ENCODE assay signal across 15 mouse cellular contexts in genomic region chr9:42432155-42432554, GRCm38 (mm10). TPM values are rescaled to one million over a fixed set of nuclear protein-coding genes. Genes with fewer than 3 reads are reported as not detected.
DNase-seq lines count a peak whose midpoint lies in the region; ATAC-seq and TF ChIP-seq lines count a peak whose summit lies in the region.
"Had no signal": no experiment of that assay in that cellular context is flagged by ENCODE, and none has a peak within 500 bp of the region (broad histone marks: within the 10 kb centered on the region; RNA-seq: fewer than 3 reads in every experiment).

No protein-coding gene starts in this region.

- H3K27ac ChIP-seq in left cerebral cortex, adult 2 months, result no peak overlapping the region
- no peak overlapping the region for H3K27ac ChIP-seq in limb, embryonic 10.5 days
- H3K27ac ChIP-seq: intestine, embryonic 15.5 days; midbrain, embryonic 15.5 days; neural tube, embryonic 15.5 days had no signal

- no peaks in the 10 kb centered on the region for H3K9me3 ChIP-seq in limb, embryonic 10.5 days (replicated peaks)
- H3K9me3 ChIP-seq: intestine, embryonic 15.5 days; midbrain, embryonic 15.5 days; neural tube, embryonic 15.5 days had no signal

- peak; percentile 47 for TF ChIP-seq CTCF in left cerebral cortex, adult 2 months (IDR thresholded peaks at IDR 0.05)

- H3K4me3 ChIP-seq in left cerebral cortex, adult 2 months, result no peak overlapping the region
- no peak overlapping the region for H3K4me3 ChIP-seq in limb, embryonic 10.5 days
- H3K4me3 ChIP-seq: intestine, embryonic 15.5 days; midbrain, embryonic 15.5 days; neural tube, embryonic 15.5 days had no signal

- ATAC-seq in CD4-positive, CD25-positive, alpha-beta regulatory T cell, adult 4 months, result no peak
- ATAC-seq: intestine, embryonic 15.5 days; midbrain, embryonic 15.5 days had no signal

- WGBS in limb, embryonic 10.5 days, result 95% methylated on average over 2 of the region's 2 CpGs

- intact Hi-C loops in left cerebral cortex, adult 2 months (cut with DNase I), result no loop called here
- intact Hi-C loops in left cerebral cortex, postnatal 14 days (cut with DNase I), result no loop called here

- H3K4me1 ChIP-seq in limb, embryonic 10.5 days, result peaks cover 10% of the 10 kb centered on the region
- H3K4me1 ChIP-seq: intestine, embryonic 15.5 days; midbrain, embryonic 15.5 days; neural tube, embryonic 15.5 days had no signal

- H3K36me3 ChIP-seq in limb, embryonic 10.5 days, result peaks cover 81% of the 10 kb centered on the region

- DNase-seq in CD4-positive, CD25-positive, alpha-beta regulatory T cell, adult 2 months (ENCODE audit: low read depth, low spot score), result peak; percentile 18
- no peak for DNase-seq in left cerebral cortex, adult 2 months (ENCODE audit: extremely low spot score in 1 of 2, low spot score in 2 of 2)
- no peak for DNase-seq in left cerebral cortex, adult 11 months (ENCODE audit: low spot score)
- DNase-seq in A20 (ENCODE audit: low read depth, low spot score), result peak; percentile 3
- peak; percentile 21 to 27 for DNase-seq in kidney, postnatal 4 days
- DNase-seq in limb, embryonic 10.5 days (ENCODE audit: low spot score), result no peak
- no peak for DNase-seq in left cerebral cortex, postnatal 14 days (ENCODE audit: low spot score in 2 of 2)
- DNase-seq: adrenal gland, adult 8-10 months; heart, postnatal 14 days; right cerebral cortex, adult 18-20 months had no signal

- H3K27me3 ChIP-seq in limb, embryonic 10.5 days (ENCODE audit: low read depth, poor library complexity, severe bottlenecking), result no peaks in the 10 kb centered on the region
- H3K27me3 ChIP-seq: intestine, embryonic 15.5 days; midbrain, embryonic 15.5 days; neural tube, embryonic 15.5 days had no signal

RNA-seq across cellular contexts. Expression of gene Tecta, which starts 32.4 kb away (rescaled TPM):
- not detected for polyA plus RNA-seq in CD4-positive, CD25-positive, alpha-beta regulatory T cell, adult 4 months (2017; shearing (Covaris generic))
- total RNA-seq in left cerebral cortex, adult 2 months (2021), result under 1 TPM; 0.18 to 0.23 TPM
- polyA plus RNA-seq in limb, embryonic 10.5 days (2016; fragmentation: Nextera tagmentation; extraction: Ambion mirVana), result 0.03 and 0.05 TPM in 2 replicates
- under 1 TPM; 0.18 to 0.66 TPM for total RNA-seq in left cerebral cortex, postnatal 14 days (2021)
- total RNA-seq: granulocyte monocyte progenitor cell, adult 5-6 weeks had no signal

Comparison
In these comparisons a context has a peak if more than half of its experiments do, and no peak if none do; other contexts are left out.
1. DNase-seq: peak in CD4-positive, CD25-positive, alpha-beta regulatory T cell, adult 2 months (single experiment), A20 (single experiment) and kidney, postnatal 4 days (2 of 2); none in left cerebral cortex, adult 2 months (0 of 2), left cerebral cortex, adult 11 months (single experiment), limb, embryonic 10.5 days (single experiment) and left cerebral cortex, postnatal 14 days (0 of 2).